16 mouse cellular contexts compared by ENCODE assay signal in genomic region chr2:68456899-68457298, GRCm38 (mm10).
"Had no signal": no experiment of that assay in that cellular context is flagged by ENCODE, and none has a peak within 500 bp of the region (broad histone marks: within the 10 kb centered on the region; RNA-seq: fewer than 3 reads in every experiment).

No protein-coding gene starts in this region.

- H3K9ac ChIP-seq: limb, embryonic 12.5 days; liver, embryonic 13.5 days; liver, postnatal 0 days; lung, embryonic 15.5 days; midbrain, embryonic 15.5 days; neural tube, embryonic 12.5 days had no signal

- H3K9me3 ChIP-seq: limb, embryonic 12.5 days; liver, embryonic 13.5 days; lung, embryonic 15.5 days; midbrain, embryonic 15.5 days; neural tube, embryonic 12.5 days had no signal

- H3K4me3 ChIP-seq: limb, embryonic 12.5 days; liver, embryonic 13.5 days; lung, embryonic 15.5 days; megakaryocyte, embryonic 14.5 days; midbrain, embryonic 15.5 days; neural tube, embryonic 12.5 days had no signal

- H3K27me3 ChIP-seq: limb, embryonic 12.5 days; liver, embryonic 13.5 days; lung, embryonic 15.5 days; megakaryocyte, embryonic 14.5 days; midbrain, embryonic 15.5 days; neural tube, embryonic 12.5 days had no signal

- DNase-seq: kidney, postnatal 10 days; layer of hippocampus, postnatal 36 days; liver; liver, embryonic 13.5 days; liver, postnatal 0 days; lung, postnatal 14 days; spleen, adult 18-20 months; thymus, adult 18-20 months; thymus, postnatal 14 days had no signal

- H3K4me1 ChIP-seq: limb, embryonic 12.5 days; liver, embryonic 13.5 days; megakaryocyte, embryonic 14.5 days; midbrain, embryonic 15.5 days; neural tube, embryonic 12.5 days had no signal

- H3K27ac ChIP-seq: limb, embryonic 12.5 days; liver, embryonic 13.5 days; lung, embryonic 15.5 days; macrophage; midbrain, embryonic 15.5 days; neural tube, embryonic 12.5 days had no signal

- H3K36me3 ChIP-seq: liver, embryonic 13.5 days; lung, embryonic 15.5 days; midbrain, embryonic 15.5 days had no signal

- ATAC-seq: liver, postnatal 0 days; midbrain, embryonic 15.5 days had no signal

- H3K4me2 ChIP-seq: limb, embryonic 12.5 days; liver, embryonic 13.5 days; lung, embryonic 15.5 days; midbrain, embryonic 11.5 days; midbrain, embryonic 15.5 days; neural tube, embryonic 12.5 days had no signal
